Mouse (Mus musculus) ES-Bruce4 (cell line): Measurements from ENCODE around the gene Zbtb2. TPM values are rescaled to one million over a fixed set of nuclear protein-coding genes. Genes with fewer than 3 reads are reported as not detected.

Experiments
- H3K27ac ChIP-seq: 2 replicates; pipeline ENCODE4 v1.5.1; 2012; ENCODE audit warnings: low read length, inconsistent platforms; ENCODE audit not compliant: insufficient read depth
- H3K27me3 ChIP-seq: 2 replicates; pipeline ENCODE4 v1.6.1; 2012; ENCODE audit warnings: mild to moderate bottlenecking, low read length, inconsistent platforms; ENCODE audit not compliant: control insufficient read depth, poor library complexity, insufficient read depth, severe bottlenecking
- H3K36me3 ChIP-seq: 2 replicates; pipeline ENCODE4 v1.6.1; 2012; ENCODE audit warnings: inconsistent platforms, mild to moderate bottlenecking, low read length, moderate library complexity; ENCODE audit not compliant: control insufficient read depth, poor library complexity, insufficient read depth, severe bottlenecking
- H3K4me1 ChIP-seq: one replicate; pipeline ENCODE4 v1.8.1; 2011; ENCODE audit warnings: low read length; ENCODE audit not compliant: control insufficient read depth, insufficient read depth
- H3K4me3 ChIP-seq: 2 replicates; pipeline ENCODE4 v1.5.1; 2011; ENCODE audit warnings: low read depth, mild to moderate bottlenecking, low read length
- H3K9ac ChIP-seq: 2 replicates; pipeline ENCODE4 v1.6.1; 2012; ENCODE audit warnings: low read depth, mild to moderate bottlenecking, inconsistent platforms; ENCODE audit not compliant: poor library complexity, severe bottlenecking
- H3K9me3 ChIP-seq: replicated peaks from 2 replicates; pipeline ENCODE4 v1.6.1; 2012; ENCODE audit warnings: mild to moderate bottlenecking, low read length, inconsistent platforms; ENCODE audit not compliant: control insufficient read depth, poor library complexity, insufficient read depth, severe bottlenecking
- CTCF ChIP-seq: IDR thresholded peaks from one replicate; pipeline ENCODE4 v1.8.1; 2011; ENCODE audit warnings: low read depth, low read length
- EP300 ChIP-seq: IDR thresholded peaks from 2 replicates; pipeline ENCODE4 v1.6.1; 2011; ENCODE audit warnings: low read depth, low read length; ENCODE audit not compliant: insufficient read depth
- POLR2A ChIP-seq: IDR thresholded peaks from one replicate; pipeline ENCODE4 v1.8.1; 2011; ENCODE audit warnings: low read length; ENCODE audit not compliant: insufficient read depth
- polyA plus RNA-seq: library from polyadenylated mRNA; stranded (reverse); fragments of >200 nt; gene quantifications from 2 replicates; pipeline ENCODE4 v1.2.4, GENCODE M21; 2011; ENCODE audit warnings: low read depth; ENCODE audit not compliant: missing spikeins, insufficient read depth, insufficient read length

Zbtb2 gene
- polyA plus RNA-seq, 1 experiment = 13.1 TPM

DNA sequence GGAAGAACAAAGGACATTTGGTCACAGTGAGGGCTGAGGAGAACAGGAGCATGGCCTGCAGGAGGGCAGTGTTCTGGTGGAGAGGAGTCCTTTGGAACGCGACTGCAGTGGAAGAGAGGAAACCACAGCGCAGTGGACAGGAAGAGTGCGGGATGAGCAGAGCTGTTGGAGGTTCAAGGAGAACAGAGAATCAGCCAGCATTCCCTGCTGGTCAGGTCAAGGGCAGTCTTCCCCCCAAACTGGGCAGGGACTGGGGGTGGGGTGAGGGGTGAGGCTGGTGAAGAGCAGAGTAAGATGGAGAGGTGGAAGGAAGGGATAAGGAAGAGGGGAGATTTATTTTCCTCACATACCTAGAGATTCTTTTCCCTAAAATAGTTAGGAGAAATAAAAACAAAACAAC lies 14.3 kb downstream of the Zbtb2 start:
- H3K4me1 ChIP-seq = peaks cover 7% of the 10 kb centered on the region
- H3K4me3 ChIP-seq = no peak overlapping the region
- peak overlapping the region; percentile 74 for H3K27ac ChIP-seq
- H3K9ac ChIP-seq = no peak overlapping the region
- no peaks in the 10 kb centered on the region for H3K36me3 ChIP-seq
- TF ChIP-seq POLR2A (no peak), CTCF (no peak), EP300 (0 out of 2 replicates have a peak, but pooled peaks have one; percentile 47)
- H3K27me3 ChIP-seq = no peaks in the 10 kb centered on the region
- H3K9me3 ChIP-seq = no peaks in the 10 kb centered on the region

DNA sequence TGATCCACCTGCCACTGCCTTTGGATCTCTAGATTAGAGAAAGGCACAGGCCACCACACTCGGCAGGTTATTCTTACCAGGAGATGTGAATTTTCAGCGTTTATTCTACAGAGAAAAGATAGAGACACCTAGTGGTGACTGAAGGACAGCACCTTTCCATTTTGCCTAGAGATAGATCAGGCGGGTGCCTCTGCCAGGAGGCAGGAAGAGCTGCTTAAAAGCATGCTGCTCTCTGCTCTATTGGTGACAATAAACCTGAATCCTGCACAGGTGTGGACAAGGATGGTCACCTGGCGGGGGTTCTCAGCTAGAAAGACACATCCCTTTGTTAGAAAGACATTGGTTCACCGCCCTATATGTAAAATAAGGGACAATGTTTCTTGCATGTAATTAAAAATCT lies 15.9 kb downstream of the Zbtb2 start:
- peak; percentile 42 for TF ChIP-seq CTCF
- TF ChIP-seq POLR2A = no peak
- TF ChIP-seq EP300 = 0 out of 2 replicates have a peak, but pooled peaks have one; percentile 13
- Histone ChIP-seq H3K4me1 (peaks cover 7% of the 10 kb centered on the region), H3K36me3 (no peaks in the 10 kb centered on the region), H3K9ac (no peak overlapping the region), H3K27me3 (no peaks in the 10 kb centered on the region), H3K9me3 (no peaks in the 10 kb centered on the region), H3K27ac (peak overlapping the region; percentile 74), H3K4me3 (no peak overlapping the region)

DNA sequence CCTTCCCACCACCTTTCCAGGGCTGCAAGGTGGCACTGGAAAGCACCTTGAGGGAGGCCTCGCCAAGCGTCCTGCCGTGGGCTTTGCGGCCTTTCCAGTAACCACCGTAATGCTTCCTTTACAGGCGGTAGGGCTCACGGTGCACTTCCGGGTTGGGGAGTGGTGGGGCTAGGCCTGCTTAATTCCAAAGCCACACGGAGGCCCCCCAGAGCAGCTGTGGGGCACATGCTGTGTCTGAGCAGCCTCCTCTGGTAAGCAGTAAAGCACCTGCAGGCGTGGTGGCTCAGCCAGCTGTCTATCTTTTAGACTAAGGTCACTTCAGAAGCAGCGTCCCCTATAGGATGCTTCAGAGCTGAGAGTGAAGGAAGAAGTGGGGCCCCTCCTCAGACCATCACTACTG lies 17.8 kb downstream of the Zbtb2 start:
- Histone ChIP-seq H3K4me3 (no peak overlapping the region), H3K9ac (no peak overlapping the region), H3K27me3 (no peaks in the 10 kb centered on the region), H3K36me3 (no peaks in the 10 kb centered on the region), H3K9me3 (no peaks in the 10 kb centered on the region), H3K27ac (no peak overlapping the region), H3K4me1 (peaks cover 7% of the 10 kb centered on the region)
- no peak for TF ChIP-seq POLR2A
- no peak for TF ChIP-seq CTCF
- TF ChIP-seq EP300 = no peak

DNA sequence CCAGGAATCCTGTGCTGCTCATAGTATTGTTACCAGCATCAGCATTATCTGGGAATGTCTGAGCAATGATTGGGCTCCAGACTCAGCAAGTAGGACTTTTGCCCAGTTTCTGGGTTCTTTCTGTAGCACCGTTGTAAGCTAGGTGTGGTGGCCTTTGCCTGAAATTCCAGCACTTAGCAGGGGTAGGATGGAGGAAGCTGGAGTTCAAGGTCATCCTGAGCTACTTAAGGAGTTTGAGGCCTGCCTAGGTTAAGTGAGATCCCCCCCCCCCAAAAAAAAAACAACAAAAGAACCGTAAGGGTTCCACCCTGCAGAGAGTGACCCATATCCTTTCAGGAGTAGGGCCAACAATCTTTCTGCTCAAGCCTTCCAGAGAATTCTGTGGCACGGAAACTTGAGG lies 23.3 kb downstream of the Zbtb2 start:
- Histone ChIP-seq H3K36me3 (0 out of 2 replicates have a peak, but pooled peaks cover 4% of the 10 kb centered on the region), H3K4me3 (no peak overlapping the region), H3K27me3 (no peaks in the 10 kb centered on the region), H3K27ac (no peak overlapping the region), H3K4me1 (no peaks in the 10 kb centered on the region), H3K9me3 (peaks cover 9% of the 10 kb centered on the region), H3K9ac (no peak overlapping the region)
- no peak for TF ChIP-seq CTCF
- TF ChIP-seq EP300 = no peak
- TF ChIP-seq POLR2A = no peak

DNA sequence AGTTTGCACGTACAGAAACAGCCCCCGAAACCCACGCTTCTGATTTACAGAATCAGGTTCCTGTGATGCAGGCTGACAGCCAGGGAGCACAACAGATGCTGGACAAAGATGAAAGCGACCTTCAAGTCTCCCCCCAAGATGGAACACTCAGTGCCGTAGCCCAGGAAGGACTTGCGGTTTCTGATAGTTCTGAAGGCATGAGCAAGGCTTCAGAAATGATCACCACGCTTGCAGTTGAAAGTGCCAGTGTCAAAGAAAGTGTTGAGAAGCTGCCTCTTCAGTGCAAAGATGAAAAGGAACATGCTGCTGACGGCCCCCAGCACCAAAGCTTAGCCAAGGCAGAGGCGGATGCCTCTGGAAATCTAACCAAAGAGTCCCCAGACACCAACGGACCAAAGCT lies 30.5 kb downstream of the Zbtb2 start:
- no peak overlapping the region for H3K4me3 ChIP-seq
- H3K27me3 ChIP-seq = no peaks in the 10 kb centered on the region
- peaks cover 69% of the 10 kb centered on the region for H3K36me3 ChIP-seq
- peaks cover 2% of the 10 kb centered on the region for H3K9me3 ChIP-seq
- no peak for TF ChIP-seq POLR2A
- no peak for TF ChIP-seq CTCF
- no peak for TF ChIP-seq EP300
- no peak overlapping the region for H3K9ac ChIP-seq
- no peak overlapping the region for H3K27ac ChIP-seq
- no peaks in the 10 kb centered on the region for H3K4me1 ChIP-seq

DNA sequence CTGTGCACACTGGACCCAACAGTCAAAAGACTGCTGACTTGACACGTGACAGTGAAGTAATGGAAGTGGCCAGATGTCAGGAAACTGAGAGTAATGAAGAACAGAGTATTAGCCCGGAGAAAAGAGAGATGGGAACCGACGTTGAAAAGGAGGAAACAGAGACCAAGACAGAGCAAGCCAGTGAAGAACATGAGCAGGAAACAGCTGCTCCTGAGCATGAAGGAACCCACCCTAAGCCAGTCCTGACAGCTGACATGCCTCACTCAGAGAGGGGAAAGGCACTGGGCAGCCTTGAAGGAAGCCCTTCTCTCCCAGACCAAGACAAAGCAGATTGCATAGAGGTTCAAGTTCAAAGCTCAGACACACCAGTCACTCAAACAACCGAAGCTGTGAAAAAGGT lies 31.3 kb downstream of the Zbtb2 start:
- no peak for TF ChIP-seq EP300
- TF ChIP-seq CTCF = no peak
- TF ChIP-seq POLR2A = no peak
- no peak overlapping the region for H3K4me3 ChIP-seq
- no peaks in the 10 kb centered on the region for H3K4me1 ChIP-seq
- no peak overlapping the region for H3K27ac ChIP-seq
- no peaks in the 10 kb centered on the region for H3K27me3 ChIP-seq
- H3K9ac ChIP-seq = no peak overlapping the region
- no peaks in the 10 kb centered on the region; the same call in 1 of the 2 replicates for H3K9me3 ChIP-seq
- H3K36me3 ChIP-seq = peaks cover 72% of the 10 kb centered on the region
